Mouse (Mus musculus) megakaryocyte progenitor cell, adult 5-6 weeks (primary cell): ENCODE measurements at regions not wholly inside any gene's neighbourhood (a gene's known extent, or its start where the extent isn't known, plus 50 kb on each side); places are given as distances from the start of the nearest gene placed in this dataset.
"Not testable (repeated sequence)": the region's sequence is repeated elsewhere in the genome, so short reads cannot be mapped to it uniquely, and the experiment has no call there.

ENCODE experiments used
- ATAC-seq: replicated peaks from 2 replicates; pipeline ENCODE4 v1.8.0; 2016; ENCODE audit warnings: mild to moderate bottlenecking, moderate TSS enrichment, inconsistent platforms; ENCODE audit not compliant: poor library complexity

GRCm38 (mm10) chr9:81312047-81312446 is 321.6 kb downstream of the Htr1b start:
- no peak for ATAC-seq

DNA sequence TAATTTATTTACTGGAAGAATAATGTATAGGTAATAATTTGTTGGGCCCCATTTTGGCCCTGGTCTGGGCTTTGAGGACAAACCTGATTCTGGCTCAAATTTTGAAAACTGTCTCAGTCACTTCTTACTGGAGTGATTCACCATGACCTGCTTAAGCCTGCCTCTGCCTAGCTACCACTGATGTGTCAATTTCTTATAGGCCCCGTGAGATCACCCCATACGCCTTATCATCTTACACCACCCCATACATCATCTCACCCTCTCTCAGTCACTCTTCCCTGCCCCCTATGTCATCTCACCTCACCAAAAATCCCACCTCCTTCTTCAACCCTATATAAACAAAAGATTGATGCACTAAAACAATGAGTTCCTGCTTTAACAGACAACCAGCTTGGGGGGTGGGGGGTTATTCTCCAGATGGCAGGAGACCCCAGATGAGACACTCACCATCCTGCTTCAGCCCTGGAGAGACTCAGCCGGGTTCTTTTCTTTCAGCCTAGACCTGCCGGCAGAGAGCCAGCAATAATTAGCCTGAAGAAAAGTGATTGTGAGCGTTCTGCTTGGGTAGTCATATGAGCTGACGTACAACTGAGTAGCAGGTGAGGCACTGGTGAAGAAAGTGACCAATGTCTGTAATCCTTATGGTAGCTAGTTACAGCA is 325.0 kb downstream of the Htr1b start:
- no peak for ATAC-seq

- ATAC-seq: no peak
Observed at GRCm38 (mm10) chr9:81305437-81306046, 328.1 kb downstream of the Htr1b start.

GRCm38 (mm10) chr9:81275751-81276150 is 357.9 kb downstream of the Htr1b start:
- no peak for ATAC-seq

- no peak for ATAC-seq
Observed at GRCm38 (mm10) chr9:81275336-81275735, 358.3 kb downstream of the Htr1b start.

GRCm38 (mm10) chr9:81224957-81225356 is 408.7 kb downstream of the Htr1b start:
- ATAC-seq: not testable (repeated sequence)

GRCm38 (mm10) chr9:81217938-81218337 is 415.7 kb downstream of the Htr1b start:
- ATAC-seq: no peak

DNA sequence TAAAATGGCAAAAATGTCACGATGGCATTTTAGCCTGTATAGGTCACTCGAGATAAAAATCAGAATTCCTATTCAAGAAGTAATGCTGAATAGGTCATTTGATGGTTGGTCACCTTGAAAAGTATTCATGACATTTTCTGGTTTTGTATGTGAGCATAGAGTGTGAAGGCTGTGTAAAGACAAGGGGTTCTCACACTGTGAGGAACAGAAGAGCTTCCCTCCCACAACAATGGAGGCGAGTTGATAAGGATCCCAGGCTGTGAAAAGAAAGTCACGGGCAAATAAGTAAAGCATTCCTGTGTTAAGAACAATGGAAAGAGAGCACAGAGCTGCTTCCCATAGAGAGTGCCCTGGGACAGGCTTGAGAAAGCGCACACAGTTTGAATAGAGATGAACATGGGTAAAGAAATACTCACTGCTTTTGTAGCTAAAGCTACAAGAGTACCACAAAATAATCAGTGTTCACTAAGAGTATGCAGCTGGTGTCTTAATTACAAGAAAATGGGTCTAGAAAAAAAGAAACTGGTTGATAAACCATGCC is 418.0 kb downstream of the Htr1b start:
- no peak for ATAC-seq

GRCm38 (mm10) chr9:81214692-81215091 is 418.9 kb downstream of the Htr1b start:
- peak; percentile 99 for ATAC-seq

GRCm38 (mm10) chr9:81192643-81193042 is 441.0 kb downstream of the Htr1b start:
- ATAC-seq: no peak
